20 mouse cellular contexts compared by ENCODE assay signal in genomic region chr2:93592164-93592790, GRCm38 (mm10). TPM values are rescaled to one million over a fixed set of nuclear protein-coding genes. Genes with fewer than 3 reads are reported as not detected.
DNase-seq lines count a peak whose midpoint lies in the region; ATAC-seq lines count a peak whose summit lies in the region.
"Had no signal": no experiment of that assay in that cellular context is flagged by ENCODE, and none has a peak within 500 bp of the region (broad histone marks: within the 10 kb centered on the region; RNA-seq: fewer than 3 reads in every experiment).

No protein-coding gene starts in this region.

- WGBS in forebrain, embryonic 10.5 days: 11% methylated on average over 11 of the region's 11 CpGs
- 17% methylated on average over 11 of the region's 11 CpGs for WGBS in forebrain, embryonic 13.5 days
- 9% methylated on average over 11 of the region's 11 CpGs for WGBS in kidney, embryonic 15.5 days
- WGBS in embryonic facial prominence, embryonic 10.5 days: 19% methylated on average over 11 of the region's 11 CpGs

- no peak overlapping the region for H3K4me2 ChIP-seq in forebrain, embryonic 13.5 days
- H3K4me2 ChIP-seq in kidney, embryonic 15.5 days: no peak overlapping the region
- H3K4me2 ChIP-seq: limb, embryonic 13.5 days; liver, embryonic 15.5 days had no signal

- no peak overlapping the region for H3K4me3 ChIP-seq in forebrain, embryonic 10.5 days
- no peak overlapping the region for H3K4me3 ChIP-seq in forebrain, embryonic 13.5 days
- no peak overlapping the region for H3K4me3 ChIP-seq in kidney, embryonic 15.5 days (replicated peaks)
- no peak overlapping the region for H3K4me3 ChIP-seq in embryonic facial prominence, embryonic 10.5 days
- H3K4me3 ChIP-seq: gastrocnemius, adult 2 months; limb, embryonic 13.5 days; liver, embryonic 15.5 days had no signal

- DNase-seq in forebrain, embryonic 10.5 days (ENCODE audit: extremely low spot score, low spot score): no peak
- DNase-seq in kidney, postnatal 14 days: no peak
- peak; percentile 59 for DNase-seq in embryonic facial prominence, embryonic 10.5 days (ENCODE audit: low spot score)
- peak; percentile 57 for DNase-seq in retina, adult 2 months (ENCODE audit: low read depth, low spot score)
- DNase-seq in spleen, postnatal 4 days (ENCODE audit: low spot score in 2 of 2): no peak
- DNase-seq in ovary, postnatal 36 days (ENCODE audit: low spot score): no peak
- DNase-seq: adrenal gland, postnatal 25 days; cerebellum, adult 2 months; forebrain, postnatal 0 days; gastrocnemius, adult 2 months; heart, adult 11 months; kidney, adult 8-10 months; lung, postnatal 10 days; right cerebral cortex, postnatal 4 days; thymus, postnatal 4 days had no signal

- no peak for ATAC-seq in forebrain, embryonic 13.5 days
- peak; percentile 54 for ATAC-seq in kidney, embryonic 15.5 days (replicated peaks; ENCODE audit: low FRiP score)
- ATAC-seq: forebrain, postnatal 0 days had no signal

- H3K27ac ChIP-seq in forebrain, embryonic 10.5 days: peak overlapping the region; percentile 64; the same call in 1 of the 2 replicates
- H3K27ac ChIP-seq in forebrain, embryonic 13.5 days: no peak overlapping the region
- H3K27ac ChIP-seq in kidney, embryonic 15.5 days: no peak overlapping the region
- H3K27ac ChIP-seq in embryonic facial prominence, embryonic 10.5 days (replicated peaks): peak overlapping the region; percentile 58
- H3K27ac ChIP-seq: gastrocnemius, adult 2 months; limb, embryonic 13.5 days; liver, embryonic 15.5 days had no signal

- H3K27me3 ChIP-seq in forebrain, embryonic 10.5 days (ENCODE audit: poor library complexity, severe bottlenecking): peaks cover 62% of the 10 kb centered on the region
- no peaks in the 10 kb centered on the region for H3K27me3 ChIP-seq in forebrain, embryonic 13.5 days
- peaks cover 50% of the 10 kb centered on the region for H3K27me3 ChIP-seq in kidney, embryonic 15.5 days
- H3K27me3 ChIP-seq in embryonic facial prominence, embryonic 10.5 days (replicated peaks; ENCODE audit: low read depth, poor library complexity, severe bottlenecking): peaks cover 27% of the 10 kb centered on the region
- H3K27me3 ChIP-seq: liver, embryonic 15.5 days had no signal

- no peaks in the 10 kb centered on the region for H3K36me3 ChIP-seq in forebrain, embryonic 10.5 days (replicated peaks)
- no peaks in the 10 kb centered on the region for H3K36me3 ChIP-seq in forebrain, embryonic 13.5 days (ENCODE audit: poor library complexity, severe bottlenecking)
- no peaks in the 10 kb centered on the region for H3K36me3 ChIP-seq in kidney, embryonic 15.5 days
- no peaks in the 10 kb centered on the region for H3K36me3 ChIP-seq in embryonic facial prominence, embryonic 10.5 days (replicated peaks)
- H3K36me3 ChIP-seq: limb, embryonic 13.5 days; liver, embryonic 15.5 days had no signal

- H3K9ac ChIP-seq in forebrain, embryonic 13.5 days: no peak overlapping the region
- H3K9ac ChIP-seq in kidney, embryonic 15.5 days: no peak overlapping the region
- H3K9ac ChIP-seq: forebrain, postnatal 0 days; limb, embryonic 13.5 days; liver, embryonic 15.5 days had no signal

- peaks cover 61% of the 10 kb centered on the region for H3K4me1 ChIP-seq in forebrain, embryonic 10.5 days
- H3K4me1 ChIP-seq in forebrain, embryonic 13.5 days: peaks cover 4% of the 10 kb centered on the region
- H3K4me1 ChIP-seq in kidney, embryonic 15.5 days: peaks cover 14% of the 10 kb centered on the region
- H3K4me1 ChIP-seq in embryonic facial prominence, embryonic 10.5 days: peaks cover 70% of the 10 kb centered on the region
- H3K4me1 ChIP-seq: liver, embryonic 15.5 days had no signal

- no peaks in the 10 kb centered on the region for H3K9me3 ChIP-seq in forebrain, embryonic 10.5 days
- H3K9me3 ChIP-seq in forebrain, embryonic 13.5 days (replicated peaks): no peaks in the 10 kb centered on the region
- H3K9me3 ChIP-seq in kidney, embryonic 15.5 days (replicated peaks): no peaks in the 10 kb centered on the region
- no peaks in the 10 kb centered on the region for H3K9me3 ChIP-seq in embryonic facial prominence, embryonic 10.5 days
- H3K9me3 ChIP-seq: limb, embryonic 13.5 days; liver, embryonic 15.5 days had no signal

RNA-seq across cellular contexts. Expression of gene Gm10803, which starts 31.9 kb away (rescaled TPM):
- polyA plus RNA-seq in forebrain, embryonic 10.5 days (2016; fragmentation: Nextera tagmentation; extraction: Ambion mirVana): not detected in 2 replicates
- polyA plus RNA-seq in forebrain, embryonic 13.5 days (2015; fragmentation: Nextera tagmentation; extraction: Ambion mirVana): not detected in 2 replicates
- polyA plus RNA-seq in kidney, embryonic 15.5 days (2015; fragmentation: Nextera tagmentation; extraction: Ambion mirVana): not detected in 2 replicates
- polyA plus RNA-seq in embryonic facial prominence, embryonic 10.5 days (2016; fragmentation: Nextera tagmentation; extraction: Ambion mirVana): not detected in 2 replicates
- polyA plus RNA-seq: cerebellum, adult 2 months; forebrain, postnatal 0 days; limb, embryonic 13.5 days; liver, embryonic 15.5 days; neural tube, embryonic 11.5 days had no signal

RNA-seq across cellular contexts. Expression of gene Alx4, which starts 49.9 kb away (rescaled TPM):
- polyA plus RNA-seq in forebrain, embryonic 10.5 days (2016; fragmentation: Nextera tagmentation; extraction: Ambion mirVana): 20.1 and 20.4 TPM in 2 replicates
- polyA plus RNA-seq in forebrain, embryonic 13.5 days (2015; fragmentation: Nextera tagmentation; extraction: Ambion mirVana): 0.62 and 1.00 TPM in 2 replicates
- 0.22 and 0.23 TPM in 2 replicates for polyA plus RNA-seq in kidney, embryonic 15.5 days (2015; fragmentation: Nextera tagmentation; extraction: Ambion mirVana)
- 22.4 and 22.7 TPM in 2 replicates for polyA plus RNA-seq in embryonic facial prominence, embryonic 10.5 days (2016; fragmentation: Nextera tagmentation; extraction: Ambion mirVana)

Comparison
In these comparisons a context has a peak if more than half of its experiments do, and no peak if none do; other contexts are left out.
1. H3K27ac ChIP-seq: peak in forebrain, embryonic 10.5 days (single experiment) and embryonic facial prominence, embryonic 10.5 days (single experiment); none in forebrain, embryonic 13.5 days (single experiment) and kidney, embryonic 15.5 days (single experiment).
2. RNA of gene Alx4, which starts 49.9 kb away (polyA plus RNA-seq): 22.4 to 22.7 TPM in embryonic facial prominence, embryonic 10.5 days and 20.1 to 20.4 TPM in forebrain, embryonic 10.5 days; 0.62 to 1.00 TPM in forebrain, embryonic 13.5 days and 0.22 to 0.23 TPM in kidney, embryonic 15.5 days; every median in the first group is over 10 times any median in the second.
3. DNase-seq: peak in embryonic facial prominence, embryonic 10.5 days (single experiment) and retina, adult 2 months (single experiment); none in forebrain, embryonic 10.5 days (single experiment), kidney, postnatal 14 days (single experiment), spleen, postnatal 4 days (0 of 2) and ovary, postnatal 36 days (single experiment).